ENCODE assay signal across 8 mouse cellular contexts in genomic region chr5:122233695-122234094, GRCm38 (mm10). TPM values are rescaled to one million over a fixed set of nuclear protein-coding genes. Genes with fewer than 3 reads are reported as not detected.
DNase-seq lines count a peak whose midpoint lies in the region; ATAC-seq lines count a peak whose summit lies in the region.
"Had no signal": no experiment of that assay in that cellular context is flagged by ENCODE, and none has a peak within 500 bp of the region (broad histone marks: within the 10 kb centered on the region; RNA-seq: fewer than 3 reads in every experiment).

No protein-coding gene starts in this region.

- DNase-seq in left cerebral cortex, postnatal 4 days, result peak; percentile 28
- DNase-seq in left cerebral cortex, adult 8-10 months (ENCODE audit: low spot score in 2 of 2), result no peak
- peak; percentile 9 for DNase-seq in thymus, postnatal 0 days (ENCODE audit: low spot score)
- no peak for DNase-seq in midbrain, embryonic 14.5 days
- no peak for DNase-seq in retina, embryonic 14.5 days (ENCODE audit: low spot score)
- DNase-seq: kidney, postnatal 10 days had no signal

- H3K9ac ChIP-seq in midbrain, embryonic 14.5 days (replicated peaks; ENCODE audit: low read length), result no peak overlapping the region

- 89% methylated on average over 12 of the region's 12 CpGs for WGBS in midbrain, embryonic 14.5 days

- H3K4me1 ChIP-seq in midbrain, embryonic 14.5 days (ENCODE audit: control insufficient read depth, insufficient read depth, low read length), result no peaks in the 10 kb centered on the region

- H3K27ac ChIP-seq in midbrain, embryonic 14.5 days (replicated peaks; ENCODE audit: low read depth, low read length), result no peak overlapping the region

- H3K4me3 ChIP-seq in midbrain, embryonic 14.5 days (replicated peaks; ENCODE audit: low read depth, low read length), result no peak overlapping the region

- intact Hi-C loops in left cerebral cortex, postnatal 4 days (cut with DNase I), result no loop called here

- no peak overlapping the region for H3K4me2 ChIP-seq in midbrain, embryonic 14.5 days (ENCODE audit: low read length)

- H3K36me3 ChIP-seq in midbrain, embryonic 14.5 days (ENCODE audit: control insufficient read depth, insufficient read depth, low read length), result 0 out of 2 replicates have a peak, but pooled peaks cover 2% of the 10 kb centered on the region

- H3K9me3 ChIP-seq in midbrain, embryonic 14.5 days (ENCODE audit: control insufficient read depth, low read length), result no peaks in the 10 kb centered on the region

- no peaks in the 10 kb centered on the region for H3K27me3 ChIP-seq in midbrain, embryonic 14.5 days (ENCODE audit: control insufficient read depth, insufficient read depth, low read length)

- ATAC-seq in activated CD4-positive, CD25-positive, alpha-beta regulatory T cell, adult 4 months, result peak; percentile 50
- peak; percentile 49 for ATAC-seq in megakaryocyte progenitor cell, adult 5-6 weeks (replicated peaks; ENCODE audit: poor library complexity)
- no peak for ATAC-seq in midbrain, embryonic 14.5 days (ENCODE audit: low FRiP score, low TSS enrichment)

RNA-seq across cellular contexts. Expression of gene Hvcn1, which starts 27.1 kb away (rescaled TPM):
- 1 to 10 TPM in 1 of 2 experiments, under 1 TPM in 1; 0.84 to 1.2 TPM for total RNA-seq in left cerebral cortex, postnatal 4 days (2021)
- 10 to 100 TPM in 1 of 4 experiments, 1 to 10 TPM in 3; 4.2 to 11.2 (median 6.9) TPM for total RNA-seq in left cerebral cortex, adult 8-10 months (2022)
- 10 to 100 TPM; 39.5 to 46.5 TPM for polyA plus RNA-seq in activated CD4-positive, CD25-positive, alpha-beta regulatory T cell, adult 4 months (2017; shearing (Covaris generic))
- total RNA-seq in megakaryocyte progenitor cell, adult 5-6 weeks (2015), result 44.0 and 65.8 TPM in 2 replicates
- 56.6 and 72.3 TPM in 2 replicates for total RNA-seq in megakaryocyte progenitor cell, adult 5-6 weeks (2017)
- polyA plus RNA-seq in thymus, postnatal 0 days (2015; fragmentation: Nextera tagmentation; extraction: Ambion mirVana), result 22.3 and 24.6 TPM in 2 replicates
- polyA plus RNA-seq in midbrain, embryonic 14.5 days (2014; fragmentation: Nextera tagmentation; extraction: Ambion mirVana), result 1.8 and 2.5 TPM in 2 replicates

RNA-seq across cellular contexts. Expression of gene Tctn1, which starts 30.6 kb away (rescaled TPM):
- 10 to 100 TPM; 16.4 to 17.8 TPM for total RNA-seq in left cerebral cortex, postnatal 4 days (2021)
- total RNA-seq in left cerebral cortex, adult 8-10 months (2022), result 10 to 100 TPM; 15.0 to 16.6 (median 15.7) TPM
- polyA plus RNA-seq in activated CD4-positive, CD25-positive, alpha-beta regulatory T cell, adult 4 months (2017; shearing (Covaris generic)), result under 1 TPM; 0.75 to 0.96 TPM
- 5.1 and 6.5 TPM in 2 replicates for total RNA-seq in megakaryocyte progenitor cell, adult 5-6 weeks (2015)
- total RNA-seq in megakaryocyte progenitor cell, adult 5-6 weeks (2017), result 3.7 and 5.1 TPM in 2 replicates
- 1.8 and 3.3 TPM in 2 replicates for polyA plus RNA-seq in thymus, postnatal 0 days (2015; fragmentation: Nextera tagmentation; extraction: Ambion mirVana)
- 6.2 and 6.6 TPM in 2 replicates for polyA plus RNA-seq in midbrain, embryonic 14.5 days (2014; fragmentation: Nextera tagmentation; extraction: Ambion mirVana)

RNA-seq across cellular contexts. Expression of gene Pptc7, which starts 50.5 kb away (rescaled TPM):
- 10 to 100 TPM; 17.1 to 18.5 TPM for total RNA-seq in left cerebral cortex, postnatal 4 days (2021)
- 10 to 100 TPM; 44.8 to 52.2 (median 48.8) TPM for total RNA-seq in left cerebral cortex, adult 8-10 months (2022)
- 10 to 100 TPM; 13.5 to 14.8 TPM for polyA plus RNA-seq in activated CD4-positive, CD25-positive, alpha-beta regulatory T cell, adult 4 months (2017; shearing (Covaris generic))
- total RNA-seq in megakaryocyte progenitor cell, adult 5-6 weeks (2015), result 13.5 and 13.9 TPM in 2 replicates
- 13.7 and 16.7 TPM in 2 replicates for total RNA-seq in megakaryocyte progenitor cell, adult 5-6 weeks (2017)
- 23.8 and 34.3 TPM in 2 replicates for polyA plus RNA-seq in thymus, postnatal 0 days (2015; fragmentation: Nextera tagmentation; extraction: Ambion mirVana)
- polyA plus RNA-seq in midbrain, embryonic 14.5 days (2014; fragmentation: Nextera tagmentation; extraction: Ambion mirVana), result 8.5 and 9.1 TPM in 2 replicates

Comparison
In these comparisons a context has a peak if more than half of its experiments do, and no peak if none do; other contexts are left out.
1. DNase-seq: peak in left cerebral cortex, postnatal 4 days (single experiment) and thymus, postnatal 0 days (single experiment); none in left cerebral cortex, adult 8-10 months (0 of 2), midbrain, embryonic 14.5 days (single experiment) and retina, embryonic 14.5 days (single experiment).